Mouse (Mus musculus) forebrain, embryonic 16.5 days (tissue): Measurements from ENCODE around the gene Usp18. TPM values are rescaled to one million over a fixed set of nuclear protein-coding genes. Genes with fewer than 3 reads are reported as not detected.

Source experiments
- ATAC-seq: fragments of 200-750 bp; cut with Nextera tagmentation; 2 replicates; pipeline ENCODE4 v1.8.0; 2017; ENCODE audit warnings: mild to moderate bottlenecking, moderate library complexity
- H3K27ac ChIP-seq: fragments of 300-500 bp; sonication (generic); 2 replicates; pipeline ENCODE4 v1.5.1; 2014; ENCODE audit warnings: low read length, control low read depth
- H3K27me3 ChIP-seq: fragments of 300-500 bp; sonication (generic); replicated peaks from 2 replicates; pipeline ENCODE4 v1.6.1; 2014; ENCODE audit warnings: low read length; ENCODE audit not compliant: control insufficient read depth, insufficient read depth
- H3K36me3 ChIP-seq: fragments of 300-500 bp; sonication (generic); 2 replicates; pipeline ENCODE4 v1.6.1; 2014; ENCODE audit not compliant: control insufficient read depth, insufficient read depth
- H3K4me1 ChIP-seq: fragments of 300-500 bp; sonication (generic); replicated peaks from 2 replicates; pipeline ENCODE4 v1.6.1; 2014; ENCODE audit warnings: low read length; ENCODE audit not compliant: control insufficient read depth, insufficient read depth
- H3K4me2 ChIP-seq: fragments of 300-500 bp; sonication (generic); 2 replicates; pipeline ENCODE4 v1.6.1; 2014; ENCODE audit warnings: mild to moderate bottlenecking, low read length, control low read depth
- H3K4me3 ChIP-seq: fragments of 300-500 bp; sonication (generic); replicated peaks from 2 replicates; pipeline ENCODE4 v1.5.1; 2014; ENCODE audit warnings: mild to moderate bottlenecking, low read length, control low read depth
- H3K9ac ChIP-seq: fragments of 300-500 bp; sonication (generic); replicated peaks from 2 replicates; pipeline ENCODE4 v1.6.1; 2014; ENCODE audit warnings: low read depth, low read length, control low read depth
- H3K9me3 ChIP-seq: fragments of 300-500 bp; sonication (generic); 2 replicates; pipeline ENCODE4 v1.6.1; 2016; ENCODE audit warnings: low read length; ENCODE audit not compliant: control insufficient read depth
- WGBS: fragments of 180-500 bp; shearing (Covaris S2); extraction: QIAGEN DNeasy Blood & Tissue Kit; methylation state at CpG from one replicate; pipeline ENCODE4 v1.1.7; 2014; 5-methylcytosine and 5-hydroxymethylcytosine counted together
- polyA plus RNA-seq: library from polyadenylated mRNA; unstranded; fragments of >200 nt; fragmentation: Nextera tagmentation; extraction: Ambion mirVana; gene quantifications from 2 replicates; pipeline ENCODE4 v1.2.1, GENCODE M21; 2015

Gene Usp18
- polyA plus RNA-seq, 1 experiment from 2014 or later = 0.95 TPM

- H3K4me3 ChIP-seq = no peak overlapping the region
- H3K9ac ChIP-seq = no peak overlapping the region
- H3K27ac ChIP-seq = no peak overlapping the region
- no peaks in the 10 kb centered on the region for H3K36me3 ChIP-seq
- ATAC-seq = no peak
- 0 out of 2 replicates have a peak, but pooled peaks cover 6% of the 10 kb centered on the region for H3K4me1 ChIP-seq
- no peaks in the 10 kb centered on the region for H3K27me3 ChIP-seq
- 82% methylated on average over 6 of the region's 6 CpGs for WGBS
- H3K4me2 ChIP-seq = no peak overlapping the region
- H3K9me3 ChIP-seq = no peaks in the 10 kb centered on the region
These were observed 24.4 kb downstream of the Usp18 start for GRCm38 (mm10) chr6:121270156-121270555.

- WGBS = 13% methylated on average over 4 of the region's 4 CpGs
- peak; percentile 16; the same call in 1 of the 2 replicates for ATAC-seq
- H3K4me1 ChIP-seq = 0 out of 2 replicates have a peak, but pooled peaks cover 6% of the 10 kb centered on the region
- no peaks in the 10 kb centered on the region for H3K36me3 ChIP-seq
- H3K4me2 ChIP-seq = peak overlapping the region; percentile 64; the same call in 1 of the 2 replicates
- H3K27ac ChIP-seq = no peak overlapping the region
- H3K9me3 ChIP-seq = no peaks in the 10 kb centered on the region
- no peak overlapping the region for H3K9ac ChIP-seq
- no peak overlapping the region for H3K4me3 ChIP-seq
- H3K27me3 ChIP-seq = no peaks in the 10 kb centered on the region
These were observed 26.0 kb downstream of the Usp18 start for GRCm38 (mm10) chr6:121271707-121272074.

- Histone ChIP-seq H3K4me1 (0 out of 2 replicates have a peak, but pooled peaks cover 6% of the 10 kb centered on the region), H3K27ac (peak overlapping the region; percentile 42), H3K27me3 (no peaks in the 10 kb centered on the region), H3K36me3 (no peaks in the 10 kb centered on the region), H3K9me3 (no peaks in the 10 kb centered on the region), H3K4me3 (peak overlapping the region; percentile 44), H3K9ac (peak overlapping the region; percentile 41), H3K4me2 (peak overlapping the region; percentile 64)
- peak; percentile 90 for ATAC-seq
- WGBS = 15% methylated on average over 17 of the region's 17 CpGs
These were observed 26.5 kb downstream of the Usp18 start for GRCm38 (mm10) chr6:121272075-121272800.

GRCm38 (mm10) chr6:121274356-121274755 lies 28.6 kb downstream of the Usp18 start:
- H3K27ac ChIP-seq = no peak overlapping the region
- ATAC-seq = no peak
- H3K9me3 ChIP-seq = no peaks in the 10 kb centered on the region
- no peak overlapping the region for H3K4me2 ChIP-seq
- no peak overlapping the region for H3K4me3 ChIP-seq
- 0 out of 2 replicates have a peak, but pooled peaks cover 6% of the 10 kb centered on the region for H3K4me1 ChIP-seq
- no peak overlapping the region for H3K9ac ChIP-seq
- H3K27me3 ChIP-seq = no peaks in the 10 kb centered on the region
- WGBS = 84% methylated on average over 3 of the region's 3 CpGs
- H3K36me3 ChIP-seq = no peaks in the 10 kb centered on the region

GRCm38 (mm10) chr6:121284132-121284531 lies 38.4 kb downstream of the Usp18 start:
- Histone ChIP-seq H3K27ac (no peak overlapping the region), H3K4me3 (no peak overlapping the region), H3K27me3 (no peaks in the 10 kb centered on the region), H3K9ac (no peak overlapping the region), H3K36me3 (no peaks in the 10 kb centered on the region), H3K4me2 (no peak overlapping the region), H3K9me3 (no peaks in the 10 kb centered on the region), H3K4me1 (no peaks in the 10 kb centered on the region)
- no peak for ATAC-seq
- WGBS = 86% methylated on average over 5 of the region's 5 CpGs

- Histone ChIP-seq H3K4me3 (no peak overlapping the region), H3K4me1 (no peaks in the 10 kb centered on the region), H3K27ac (no peak overlapping the region), H3K9me3 (no peaks in the 10 kb centered on the region), H3K9ac (no peak overlapping the region), H3K27me3 (no peaks in the 10 kb centered on the region), H3K4me2 (no peak overlapping the region), H3K36me3 (no peaks in the 10 kb centered on the region)
- ATAC-seq = no peak
- WGBS = 43% methylated on average over 7 of the region's 7 CpGs
These were observed 53.6 kb downstream of the Usp18 start for GRCm38 (mm10) chr6:121299317-121299716.

- Histone ChIP-seq H3K36me3 (no peaks in the 10 kb centered on the region), H3K4me2 (no peak within 1 kb of the TSS), H3K9ac (no peak within 1 kb of the TSS), H3K4me1 (no peaks in the 10 kb centered on the region), H3K4me3 (no peak within 1 kb of the TSS), H3K27me3 (no peaks in the 10 kb centered on the region), H3K27ac (no peak within 1 kb of the TSS), H3K9me3 (no peaks in the 10 kb centered on the region)
- no peak for ATAC-seq
- 8% methylated on average over 10 of the region's 11 CpGs for WGBS
These were observed 54.2 kb downstream of the Usp18 start, which contains the start of gene Slc6a13 for GRCm38 (mm10) chr6:121299954-121300353. Gene Slc6a13 (plus strand): TSS chr6:121300227.

- no peaks in the 10 kb centered on the region for H3K36me3 ChIP-seq
- no peaks in the 10 kb centered on the region for H3K9me3 ChIP-seq
- no peak overlapping the region for H3K27ac ChIP-seq
- H3K4me3 ChIP-seq = no peak overlapping the region
- ATAC-seq = no peak
- H3K4me2 ChIP-seq = no peak overlapping the region
- no peak overlapping the region for H3K9ac ChIP-seq
- WGBS = 69% methylated on average over 9 of the region's 9 CpGs
- H3K27me3 ChIP-seq = no peaks in the 10 kb centered on the region
- H3K4me1 ChIP-seq = no peaks in the 10 kb centered on the region
These were observed 54.8 kb downstream of the Usp18 start for GRCm38 (mm10) chr6:121300504-121300903.

- H3K4me3 ChIP-seq = no peak overlapping the region
- H3K9me3 ChIP-seq = no peaks in the 10 kb centered on the region
- no peaks in the 10 kb centered on the region for H3K27me3 ChIP-seq
- no peak for ATAC-seq
- H3K27ac ChIP-seq = no peak overlapping the region
- H3K36me3 ChIP-seq = no peaks in the 10 kb centered on the region
- H3K9ac ChIP-seq = no peak overlapping the region
- 74% methylated on average over 10 of the region's 10 CpGs for WGBS
- no peaks in the 10 kb centered on the region for H3K4me1 ChIP-seq
- no peak overlapping the region for H3K4me2 ChIP-seq
These were observed 57.9 kb downstream of the Usp18 start for GRCm38 (mm10) chr6:121303466-121304220.
